Mouse (Mus musculus) retina, adult 2 months (tissue): ENCODE results near the gene Hist1h4d.
"Not testable (repeated sequence)": the region's sequence is repeated elsewhere in the genome, so short reads cannot be mapped to it uniquely, and the experiment has no call there.

Source experiments
- DNase-seq: peaks from one replicate; pipeline ENCODE4 v3.0.0-alpha.2; 2012; ENCODE audit warnings: low read depth, low spot score

Hist1h4d gene

DNA sequence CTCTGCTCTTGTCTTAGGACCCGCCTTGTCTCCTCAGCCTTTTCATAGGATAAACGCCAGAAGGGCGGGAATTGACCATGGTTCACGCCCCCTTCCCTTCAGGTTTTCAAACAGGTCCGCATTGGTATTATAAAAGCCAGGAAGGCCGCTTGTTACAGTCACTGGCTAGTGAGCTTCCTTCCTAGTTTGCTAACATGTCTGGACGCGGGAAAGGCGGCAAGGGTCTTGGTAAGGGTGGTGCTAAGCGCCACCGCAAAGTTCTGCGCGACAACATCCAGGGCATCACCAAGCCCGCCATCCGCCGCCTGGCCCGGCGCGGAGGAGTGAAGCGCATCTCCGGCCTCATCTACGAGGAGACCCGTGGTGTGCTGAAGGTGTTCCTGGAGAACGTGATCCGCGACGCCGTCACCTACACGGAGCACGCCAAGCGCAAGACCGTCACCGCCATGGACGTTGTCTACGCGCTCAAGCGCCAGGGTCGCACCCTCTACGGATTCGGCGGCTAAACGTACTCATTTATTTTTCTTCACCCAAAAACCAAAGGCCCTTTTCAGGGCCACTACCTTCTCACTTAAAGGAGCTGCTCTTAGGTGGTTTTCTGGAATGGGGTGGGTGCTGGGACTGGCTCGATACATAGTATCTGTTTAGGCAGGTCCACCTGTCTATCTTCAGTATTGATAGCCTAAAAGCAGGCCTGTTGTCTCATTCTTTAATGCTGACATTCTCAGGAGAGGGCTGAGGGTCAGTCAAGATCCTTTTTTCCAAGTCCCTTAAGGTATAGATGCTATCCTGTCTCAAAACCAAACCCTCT is at the start of gene Hist1h4d:
Hist1h4d (plus strand) TSS at position 191 of the 811 bp plus-strand sequence.
- peak; percentile 97 for DNase-seq

DNA sequence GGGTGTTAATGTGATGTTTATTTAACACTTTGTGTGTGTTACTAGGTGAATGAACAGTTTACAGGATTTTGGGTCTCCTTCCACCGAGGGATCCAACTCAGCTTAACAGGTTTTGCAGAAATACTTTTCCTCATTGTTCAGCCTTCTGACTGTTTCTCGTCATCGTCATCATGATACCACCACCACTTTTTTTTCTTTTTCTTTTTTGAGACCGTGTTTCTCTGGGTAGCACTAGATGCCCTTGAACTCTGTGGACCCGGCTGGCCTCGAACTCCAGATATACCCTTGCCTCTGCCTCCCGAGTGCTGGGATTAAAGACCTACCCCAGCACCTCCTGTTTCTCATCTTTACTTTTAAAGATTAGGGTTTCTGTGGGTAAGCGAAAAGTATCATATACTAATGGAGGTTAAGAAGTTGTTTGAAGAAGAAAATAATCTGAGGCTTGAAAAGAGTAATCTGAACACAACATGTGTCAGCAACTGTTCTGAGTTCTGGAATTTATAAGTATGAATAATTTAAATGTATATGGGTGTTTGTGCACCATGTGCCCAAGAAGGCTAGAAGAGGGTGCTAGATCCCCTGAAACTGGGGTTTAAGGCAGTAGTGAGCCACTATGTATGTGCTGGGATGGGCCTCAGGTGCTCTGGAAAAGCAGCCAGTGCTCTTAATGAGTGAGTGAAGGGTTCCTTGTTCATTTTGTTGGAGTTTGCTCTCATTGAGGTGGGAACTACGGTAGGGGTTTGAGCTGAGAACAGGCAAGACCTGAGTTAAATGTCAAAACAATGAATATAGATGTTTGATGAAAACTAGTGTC is 48.9 kb upstream of the Hist1h4d start:
- no peak for DNase-seq

DNA sequence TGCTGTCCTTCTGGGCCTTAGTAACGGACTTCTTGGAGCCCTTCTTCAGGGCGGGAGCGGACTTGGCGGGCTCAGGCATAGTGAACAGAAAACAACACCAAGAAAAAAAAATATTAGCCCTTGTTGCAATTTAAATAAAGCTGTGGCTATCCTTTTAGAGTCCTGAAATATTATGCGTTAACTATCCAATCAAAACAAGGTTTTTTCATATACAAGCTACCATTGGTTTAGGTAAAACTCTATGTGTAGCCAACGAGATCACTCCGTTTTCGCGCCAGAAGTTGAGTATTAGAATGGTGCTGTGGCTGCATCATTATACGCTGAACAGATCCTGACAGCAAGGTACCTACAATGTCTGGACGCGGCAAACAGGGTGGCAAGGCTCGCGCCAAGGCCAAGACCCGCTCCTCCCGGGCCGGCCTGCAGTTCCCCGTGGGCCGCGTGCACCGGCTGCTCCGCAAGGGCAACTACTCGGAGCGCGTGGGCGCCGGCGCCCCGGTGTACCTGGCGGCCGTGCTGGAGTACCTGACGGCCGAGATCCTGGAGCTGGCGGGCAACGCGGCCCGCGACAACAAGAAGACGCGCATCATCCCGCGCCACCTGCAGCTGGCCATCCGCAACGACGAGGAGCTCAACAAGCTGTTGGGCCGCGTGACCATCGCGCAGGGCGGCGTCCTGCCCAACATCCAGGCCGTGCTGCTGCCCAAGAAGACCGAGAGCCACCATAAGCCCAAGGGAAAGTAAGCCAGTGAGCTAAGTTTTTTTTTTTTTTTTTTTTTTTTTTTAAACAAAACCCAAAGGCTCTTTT is 47.6 kb upstream of the Hist1h4d start, which contains the start of gene Hist1h2af:
Hist1h2af (plus strand) TSS at position 347 of the 808 bp plus-strand sequence.
- DNase-seq, result not testable (repeated sequence)

DNA sequence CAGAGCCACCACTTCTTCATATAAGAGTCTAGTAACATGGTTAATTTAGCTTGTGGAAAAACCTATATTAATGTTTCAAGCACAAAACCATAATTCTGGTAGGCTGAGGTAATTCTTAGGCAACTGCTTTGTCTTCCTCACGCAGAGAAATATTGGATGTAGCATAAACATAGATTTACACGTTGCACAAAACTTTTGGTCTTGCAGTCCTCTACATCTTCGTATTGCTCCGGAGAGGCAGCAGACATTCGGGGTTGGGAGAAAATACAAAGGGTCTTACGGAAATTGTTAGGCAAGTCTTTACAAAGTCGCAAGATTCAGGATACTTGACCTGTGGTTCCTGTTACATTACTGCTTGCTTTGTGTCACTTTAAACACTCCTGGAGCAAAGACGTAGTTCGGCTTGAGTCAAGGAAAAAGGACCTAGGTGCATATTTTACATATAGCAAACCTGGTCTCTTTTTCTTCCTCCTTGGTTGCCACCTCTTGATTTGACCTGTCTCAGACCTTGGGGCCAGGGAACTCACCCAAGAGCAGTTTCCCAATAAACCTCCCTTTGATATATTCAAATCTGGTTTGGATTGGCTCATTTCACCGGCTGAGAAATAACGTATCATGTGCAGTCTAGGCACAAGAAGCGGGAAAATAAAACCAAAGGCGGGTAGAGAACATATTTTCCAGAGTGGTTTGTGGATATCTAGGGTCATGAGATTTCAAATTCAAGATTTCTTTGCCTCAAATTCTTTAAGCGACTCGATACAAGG is 46.8 kb upstream of the Hist1h4d start:
- DNase-seq, result no peak

DNA sequence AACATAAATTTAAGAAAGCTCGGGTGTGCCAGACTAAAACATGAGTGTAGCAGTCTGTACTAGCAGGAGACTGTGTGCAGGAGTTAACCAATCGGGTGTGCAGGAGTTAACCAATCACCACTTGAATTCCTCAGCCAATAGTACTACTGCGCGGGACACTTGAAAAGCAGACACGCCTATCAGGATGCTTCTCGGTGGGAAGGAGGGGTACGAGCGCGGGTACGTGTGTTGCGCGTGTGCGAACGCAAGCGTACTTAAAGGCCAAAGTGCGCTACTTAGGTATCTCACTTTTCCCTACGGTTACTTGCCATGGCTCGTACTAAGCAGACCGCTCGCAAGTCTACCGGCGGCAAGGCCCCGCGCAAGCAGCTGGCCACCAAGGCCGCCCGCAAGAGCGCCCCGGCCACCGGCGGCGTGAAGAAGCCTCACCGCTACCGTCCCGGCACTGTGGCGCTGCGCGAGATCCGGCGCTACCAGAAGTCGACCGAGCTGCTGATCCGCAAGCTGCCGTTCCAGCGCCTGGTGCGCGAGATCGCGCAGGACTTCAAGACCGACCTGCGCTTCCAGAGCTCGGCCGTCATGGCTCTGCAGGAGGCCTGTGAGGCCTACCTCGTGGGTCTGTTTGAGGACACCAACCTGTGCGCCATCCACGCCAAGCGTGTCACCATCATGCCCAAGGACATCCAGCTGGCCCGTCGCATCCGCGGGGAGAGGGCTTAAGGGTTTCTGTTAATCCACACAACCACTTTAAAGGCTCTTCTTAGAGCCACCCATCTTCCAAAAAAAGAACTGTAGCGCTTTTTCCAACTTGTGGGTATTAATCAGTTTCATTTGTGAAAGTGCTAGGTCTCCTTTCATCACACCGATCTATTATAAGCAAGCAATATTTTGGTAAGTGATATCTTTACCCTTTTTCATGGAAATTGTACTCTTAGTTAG is 46.0 kb upstream of the Hist1h4d start, which contains the start of gene Hist1h3g:
Hist1h3g (plus strand) TSS at position 286 of the 939 bp plus-strand sequence.
- DNase-seq, result peak; percentile 79

DNA sequence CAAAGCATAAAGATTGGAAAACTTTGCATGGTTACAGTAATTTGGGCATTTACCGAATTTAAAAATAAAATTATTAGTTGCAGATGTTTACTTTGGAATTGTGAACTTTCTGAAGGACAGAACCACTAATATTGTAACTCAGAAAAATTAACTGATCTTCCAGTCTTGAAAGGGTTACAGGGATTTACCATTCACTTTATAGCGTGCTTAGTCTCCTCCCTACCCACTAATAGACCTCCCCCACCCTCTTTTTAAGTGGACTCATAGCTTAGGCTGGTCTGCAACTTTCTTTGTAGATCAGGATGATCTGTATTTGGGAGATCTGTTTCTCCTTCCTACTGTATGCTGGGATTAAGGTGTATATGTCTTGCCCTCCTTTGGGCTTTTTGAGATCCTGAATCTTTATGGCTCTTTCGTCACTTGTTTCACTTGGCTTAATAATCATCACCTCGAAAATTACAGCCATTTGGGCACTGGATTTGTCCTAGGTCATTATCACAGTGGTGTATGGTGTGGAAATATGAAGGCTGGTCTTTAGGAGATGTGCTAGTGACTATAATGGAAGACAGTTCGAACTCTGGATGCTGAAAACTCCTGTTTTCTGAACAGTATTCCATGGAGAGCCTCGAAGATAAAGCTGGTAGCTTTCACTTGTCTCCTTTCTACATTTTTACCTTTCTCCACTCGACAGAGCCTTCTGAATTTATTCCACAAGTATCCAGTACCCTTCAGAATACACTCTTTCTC is 45.1 kb upstream of the Hist1h4d start:
- no peak for DNase-seq

DNA sequence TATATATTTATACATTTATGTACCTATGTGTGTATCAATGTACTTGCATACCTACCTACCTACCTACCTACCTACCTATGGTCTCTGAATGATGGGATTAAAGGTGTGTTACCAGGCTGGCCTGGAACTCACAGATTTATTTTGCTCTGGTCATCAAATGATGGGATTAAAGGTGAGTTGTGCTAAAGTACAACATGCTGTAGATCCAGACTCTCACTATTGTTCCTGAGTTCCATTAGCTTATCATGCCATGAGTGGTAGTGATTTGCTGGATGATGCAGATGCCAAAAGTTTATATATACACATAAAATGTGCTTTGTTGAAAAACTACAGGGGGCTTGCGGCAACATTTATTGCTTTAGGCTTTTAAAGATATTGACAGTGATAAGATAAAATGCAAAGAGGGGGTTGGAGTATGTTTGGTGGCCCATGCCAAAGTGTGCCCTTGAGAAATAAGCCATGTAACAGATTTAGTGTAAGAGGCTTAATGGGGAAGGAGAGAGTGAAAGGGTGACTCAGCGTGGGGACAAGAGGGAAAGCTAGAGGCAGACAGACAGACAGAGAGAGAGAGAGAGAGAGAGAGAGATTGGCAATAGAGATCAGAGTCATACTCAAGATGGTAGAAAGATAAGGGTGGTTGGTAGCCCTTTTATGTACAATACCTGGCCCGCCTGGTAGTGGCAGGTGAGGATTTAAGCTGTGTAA is 44.2 kb upstream of the Hist1h4d start:
- DNase-seq, result no peak

DNA sequence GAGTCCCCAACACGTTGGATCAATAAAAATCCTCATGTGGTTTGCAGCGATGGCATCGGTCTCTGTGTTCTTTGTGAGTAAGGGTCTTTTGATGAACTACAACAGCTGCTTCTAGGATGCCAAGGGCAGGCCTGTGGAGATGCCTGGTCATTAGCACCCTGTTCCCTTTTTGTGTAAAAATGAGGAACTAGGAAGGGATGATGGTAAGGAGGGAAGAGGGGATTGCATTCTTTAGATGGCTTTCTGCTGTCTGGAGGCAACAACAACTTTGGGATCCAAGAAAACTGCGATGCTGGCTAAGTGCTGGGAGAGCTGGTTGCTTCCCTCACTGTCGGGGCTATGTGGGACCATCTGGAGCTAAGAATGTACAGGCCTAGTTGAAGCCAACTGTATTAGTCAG is 43.1 kb upstream of the Hist1h4d start:
- no peak for DNase-seq

DNA sequence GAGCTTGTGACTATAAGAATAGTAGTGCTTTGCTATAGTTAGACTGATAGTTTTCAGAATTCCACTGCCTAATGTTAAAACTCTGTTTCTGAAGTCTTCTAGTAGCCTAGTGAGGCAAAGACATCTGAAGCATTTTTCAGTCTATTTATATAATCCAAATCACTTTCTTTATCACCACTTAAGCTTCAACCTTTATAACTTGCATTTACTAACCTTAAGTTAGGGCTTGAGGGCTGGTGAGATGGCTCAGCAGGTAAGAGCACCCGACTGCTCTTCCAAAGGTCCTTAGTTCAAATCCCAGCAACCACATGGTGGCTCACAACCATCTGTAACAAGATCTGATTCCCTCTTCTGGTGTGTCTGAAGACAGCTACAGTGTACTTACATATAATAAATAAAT is 41.6 kb upstream of the Hist1h4d start:
- not testable (repeated sequence) for DNase-seq

DNA sequence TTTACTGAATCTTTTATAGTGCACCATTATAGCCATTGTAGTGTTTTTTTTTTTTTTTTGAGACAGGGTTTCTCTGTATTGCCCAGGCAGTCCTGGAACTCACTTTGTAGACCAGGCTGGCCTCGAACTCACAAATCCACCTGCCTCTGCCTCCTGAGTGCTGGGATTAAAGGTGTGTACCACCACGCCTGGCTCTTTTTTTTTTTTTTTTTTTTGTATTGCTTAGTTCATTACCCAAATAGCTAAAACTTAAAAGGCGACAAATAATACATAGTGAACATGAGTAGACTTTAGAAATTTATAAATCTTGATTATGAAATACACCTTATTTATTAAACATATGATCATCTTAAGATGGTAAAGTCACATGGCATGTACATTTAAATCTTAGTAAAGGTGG is 39.9 kb upstream of the Hist1h4d start:
- DNase-seq, result no peak

DNA sequence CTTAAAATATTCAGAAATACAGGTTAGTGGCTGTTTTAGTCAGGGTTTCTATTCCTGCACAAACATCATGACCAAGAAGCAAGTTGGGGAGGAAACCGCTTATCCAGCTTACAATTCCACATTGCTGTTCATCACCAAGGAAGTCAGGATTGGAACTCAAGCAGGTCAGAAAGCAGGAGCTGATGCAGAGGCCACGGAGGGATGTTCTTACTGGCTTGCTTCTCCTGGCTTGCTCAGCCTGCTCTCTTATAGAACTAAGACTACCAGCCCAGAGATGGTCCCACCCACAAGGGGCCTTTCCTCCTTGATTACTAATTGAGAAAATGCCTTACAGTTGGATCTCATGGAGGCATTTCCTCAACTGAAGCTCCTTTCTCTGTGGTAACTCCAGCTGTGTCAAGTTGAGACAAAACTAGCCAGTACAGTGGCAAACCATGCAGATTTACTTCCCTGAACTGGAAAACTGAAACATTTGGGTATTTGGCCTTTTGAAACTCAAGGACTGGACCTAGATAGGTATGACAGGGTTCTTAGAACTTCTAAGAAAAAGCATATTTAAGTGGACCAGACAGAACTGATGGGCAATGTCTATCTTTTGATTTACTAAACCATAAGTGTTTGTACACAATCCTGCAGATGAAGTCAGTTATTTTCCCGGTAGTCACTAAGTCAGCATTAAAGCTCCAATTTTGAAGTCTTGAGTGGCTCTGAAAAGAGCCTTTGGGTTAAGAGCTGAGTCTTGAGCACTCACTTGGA is 39.0 kb upstream of the Hist1h4d start:
- DNase-seq, result not testable (repeated sequence)

DNA sequence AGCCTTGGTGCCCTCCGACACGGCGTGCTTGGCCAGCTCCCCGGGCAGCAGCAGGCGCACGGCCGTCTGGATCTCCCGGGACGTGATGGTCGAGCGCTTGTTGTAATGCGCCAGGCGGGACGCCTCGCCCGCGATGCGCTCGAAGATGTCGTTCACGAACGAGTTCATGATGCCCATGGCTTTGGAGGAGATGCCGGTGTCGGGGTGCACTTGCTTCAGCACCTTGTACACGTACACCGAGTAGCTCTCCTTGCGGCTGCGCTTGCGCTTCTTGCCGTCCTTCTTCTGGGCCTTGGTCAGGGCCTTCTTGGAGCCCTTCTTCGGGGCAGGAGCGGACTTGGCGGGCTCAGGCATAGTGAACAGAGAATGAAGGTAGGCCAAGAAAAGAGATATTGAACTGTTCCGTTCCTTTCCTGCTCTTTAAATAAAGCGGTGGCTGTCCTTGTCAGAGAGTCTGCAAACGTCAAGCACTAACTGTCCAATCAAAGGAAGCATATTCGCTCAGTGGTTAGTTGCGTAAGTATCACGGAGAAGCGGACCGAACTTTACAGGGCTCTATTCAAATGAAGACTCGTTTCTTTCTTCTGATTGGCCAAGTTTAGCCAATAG is 38.3 kb upstream of the Hist1h4d start, which contains the start of gene Hist1h2bh:
Hist1h2bh (minus strand) TSS at position 394 of the 609 bp plus-strand sequence.
- not testable (repeated sequence) for DNase-seq

DNA sequence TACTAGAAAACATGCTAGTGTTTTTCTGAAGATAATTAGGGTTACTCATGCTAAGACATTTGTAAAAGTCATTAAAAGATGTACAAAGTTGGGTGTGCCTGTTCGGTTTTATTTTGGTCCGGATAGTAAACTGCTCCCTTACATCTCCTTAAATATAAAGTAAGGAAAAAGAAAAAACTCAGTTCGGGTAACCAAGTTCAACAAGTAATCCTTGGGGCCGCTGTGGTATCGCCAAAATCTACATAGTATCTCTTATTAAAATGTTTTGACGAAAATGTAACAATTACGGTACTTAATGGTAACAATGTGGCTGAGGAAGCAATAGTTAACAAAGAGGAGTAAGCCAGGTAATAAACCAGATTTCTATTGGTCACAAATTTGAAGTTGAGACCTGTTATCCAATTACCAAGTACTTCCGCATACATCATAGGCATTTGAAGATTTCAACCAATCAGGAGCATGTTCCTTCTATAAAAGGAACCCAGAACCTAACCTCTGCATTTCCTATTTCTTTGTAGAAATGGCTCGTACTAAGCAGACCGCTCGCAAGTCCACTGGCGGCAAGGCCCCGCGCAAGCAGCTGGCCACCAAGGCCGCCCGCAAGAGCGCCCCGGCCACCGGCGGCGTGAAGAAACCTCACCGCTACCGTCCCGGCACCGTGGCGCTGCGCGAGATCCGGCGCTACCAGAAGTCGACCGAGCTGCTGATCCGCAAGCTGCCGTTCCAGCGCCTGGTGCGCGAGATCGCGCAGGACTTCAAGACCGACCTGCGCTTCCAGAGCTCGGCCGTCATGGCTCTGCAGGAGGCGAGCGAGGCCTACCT is 37.2 kb upstream of the Hist1h4d start, which contains the start of gene Hist1h3f:
Hist1h3f (plus strand) TSS at position 88 of the 822 bp plus-strand sequence.
- DNase-seq, result peak; percentile 90

DNA sequence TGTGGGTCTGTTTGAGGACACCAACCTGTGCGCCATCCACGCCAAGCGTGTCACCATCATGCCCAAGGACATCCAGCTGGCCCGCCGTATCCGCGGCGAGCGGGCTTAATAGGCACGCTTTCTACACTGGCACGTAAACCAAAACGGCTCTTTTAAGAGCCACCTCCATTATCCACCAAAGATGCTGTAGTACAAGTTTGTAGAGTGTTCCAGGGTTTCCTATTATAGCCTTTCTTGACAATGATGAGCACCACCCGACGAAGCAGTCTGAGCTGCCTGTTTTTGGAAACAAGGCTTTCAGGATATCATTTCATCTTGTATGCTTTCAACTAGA is 36.6 kb upstream of the Hist1h4d start:
- not testable (repeated sequence) for DNase-seq

DNA sequence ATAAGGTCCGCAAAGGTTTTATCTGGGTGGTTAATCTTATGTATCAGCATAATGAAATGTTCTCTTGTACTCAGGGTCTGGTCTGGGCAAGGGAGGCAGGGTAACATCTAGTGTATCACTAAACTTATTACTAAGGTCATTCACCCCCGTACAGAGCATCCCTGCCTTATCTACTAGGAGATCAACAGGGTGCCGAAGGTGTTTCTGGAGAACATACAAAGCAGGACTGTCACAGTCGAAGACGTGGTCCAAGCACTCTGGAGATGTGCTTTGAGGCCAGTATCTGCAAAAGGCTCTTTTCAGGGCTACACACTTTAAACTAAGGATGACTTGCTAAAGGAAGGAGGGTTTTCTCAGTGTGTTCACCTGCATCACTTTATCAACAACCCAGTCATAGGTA is 34.7 kb upstream of the Hist1h4d start:
- no peak for DNase-seq

DNA sequence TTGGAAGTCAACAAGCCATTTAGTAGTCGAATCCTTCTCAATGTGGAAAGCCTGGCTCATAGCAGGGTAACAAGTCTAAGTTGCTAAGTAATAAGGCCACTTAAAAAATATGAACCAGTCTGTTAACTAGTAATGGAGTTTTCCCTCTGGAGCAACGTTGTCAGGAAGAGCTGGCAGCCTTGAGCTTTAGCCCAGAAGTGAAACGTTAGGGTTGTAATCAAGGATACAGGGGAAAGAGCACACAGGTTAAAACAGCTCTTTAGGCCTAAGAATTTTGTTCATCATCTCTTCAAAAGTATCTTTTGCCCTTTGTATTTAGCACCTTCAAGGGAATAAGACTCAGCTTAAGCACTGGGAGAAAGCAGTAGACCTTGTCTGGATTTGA is 30.6 kb upstream of the Hist1h4d start:
- DNase-seq, result no peak
